Mouse (Mus musculus) G1E (cell line): Measurements from ENCODE around the gene Vsig8. TPM values are rescaled to one million over a fixed set of nuclear protein-coding genes. Genes with fewer than 3 reads are reported as not detected.

Experiments
- ATAC-seq: 2 replicates; pipeline ENCODE4 v1.8.0; 2016; ENCODE audit warnings: mild to moderate bottlenecking; ENCODE audit not compliant: insufficient number of reproducible peaks, poor library complexity, low FRiP score, severe bottlenecking; ENCODE audit errors: extremely low read depth
- DNase-seq: peaks from one replicate; pipeline ENCODE4 v3.0.0; 2012; ENCODE audit warnings: low spot score
- H3K27me3 ChIP-seq: 2 replicates; pipeline ENCODE4 v1.6.1; 2012; ENCODE audit warnings: mild to moderate bottlenecking, low read length, inconsistent platforms; ENCODE audit not compliant: insufficient read depth
- H3K36me3 ChIP-seq: replicated peaks from 2 replicates; pipeline ENCODE3; 2012; ENCODE audit warnings: mild to moderate bottlenecking, inconsistent platforms
- H3K4me1 ChIP-seq: 2 replicates; pipeline ENCODE4 v1.6.1; 2012; ENCODE audit warnings: low read depth, low read length, inconsistent platforms, mixed read lengths; ENCODE audit not compliant: insufficient read depth
- H3K4me3 ChIP-seq: 2 replicates; pipeline ENCODE4 v1.5.1; 2012; ENCODE audit warnings: low read depth, mild to moderate bottlenecking, inconsistent platforms, low read length, moderate library complexity, mixed read lengths
- H3K9me3 ChIP-seq: replicated peaks from 2 replicates; pipeline ENCODE4 v1.6.1; 2012; ENCODE audit warnings: inconsistent platforms
- CTCF ChIP-seq: IDR thresholded peaks from 2 replicates; pipeline ENCODE4 v1.5.1; 2012; ENCODE audit warnings: low read depth, low read length, inconsistent platforms, mixed read lengths
- GATA1 ChIP-seq: IDR thresholded peaks from 2 replicates; pipeline ENCODE4 v1.6.1; 2012; ENCODE audit warnings: borderline replicate concordance, low read length, inconsistent platforms, mixed read lengths
- GATA2 ChIP-seq: IDR thresholded peaks from 2 replicates; pipeline ENCODE4 v1.6.1; 2012; ENCODE audit warnings: low read depth, low read length, inconsistent platforms, borderline replicate concordance
- POLR2AphosphoS5 ChIP-seq: IDR thresholded peaks from 2 replicates; pipeline ENCODE4 v1.6.1; 2012; ENCODE audit warnings: low read depth, low read length, inconsistent platforms; ENCODE audit not compliant: insufficient replicate concordance
- TAL1 ChIP-seq: conservative IDR thresholded peaks from 2 replicates; pipeline ENCODE4 v1.6.1; 2012; ENCODE audit warnings: low read depth, low read length, inconsistent platforms, mixed read lengths
- polyA plus RNA-seq: library from polyadenylated mRNA; stranded (reverse); fragments of >175 nt; gene quantifications from 2 replicates; pipeline ENCODE4 v1.2.3, GENCODE M21; 2012
- total RNA-seq, 2 experiments: library from RNA; stranded (forward) in 1 of 2; stranded (reverse) in 1 of 2; fragments of 200-1000 nt in 1 of 2; fragments of >200 nt in 1 of 2; fragmentation: Nextera tagmentation in 1 of 2; gene quantifications; 2 replicates each; pipeline ENCODE4 v1.2.3; 2014 to 2017

Vsig8 gene
- total and polyA plus RNA-seq, 3 experiments, result not detected

- H3K27me3 ChIP-seq, result no peaks in the 10 kb centered on the region
- DNase-seq, result no peak
- no peak for ATAC-seq
- no peaks in the 10 kb centered on the region for H3K36me3 ChIP-seq
- TF ChIP-seq GATA1, result no peak
- TF ChIP-seq TAL1, result no peak
- TF ChIP-seq POLR2AphosphoS5, result no peak
- no peak for TF ChIP-seq CTCF
- TF ChIP-seq GATA2, result no peak
- peaks cover 9% of the 10 kb centered on the region for H3K9me3 ChIP-seq
- no peak overlapping the region for H3K4me3 ChIP-seq
- no peaks in the 10 kb centered on the region for H3K4me1 ChIP-seq
Observed at GRCm38 (mm10) chr1:172550551-172550951, 5.2 kb upstream of the Vsig8 start.

- H3K4me3 ChIP-seq, result no peak overlapping the region
- ATAC-seq (no peak), DNase-seq (no peak)
- H3K36me3 ChIP-seq, result no peaks in the 10 kb centered on the region
- H3K27me3 ChIP-seq, result no peaks in the 10 kb centered on the region
- H3K9me3 ChIP-seq, result peaks cover 14% of the 10 kb centered on the region
- TF ChIP-seq GATA1 (no peak), CTCF (no peak), TAL1 (no peak), POLR2AphosphoS5 (no peak), GATA2 (no peak)
- H3K4me1 ChIP-seq, result no peaks in the 10 kb centered on the region
Observed at GRCm38 (mm10) chr1:172551009-172551408, 4.7 kb upstream of the Vsig8 start.

DNA sequence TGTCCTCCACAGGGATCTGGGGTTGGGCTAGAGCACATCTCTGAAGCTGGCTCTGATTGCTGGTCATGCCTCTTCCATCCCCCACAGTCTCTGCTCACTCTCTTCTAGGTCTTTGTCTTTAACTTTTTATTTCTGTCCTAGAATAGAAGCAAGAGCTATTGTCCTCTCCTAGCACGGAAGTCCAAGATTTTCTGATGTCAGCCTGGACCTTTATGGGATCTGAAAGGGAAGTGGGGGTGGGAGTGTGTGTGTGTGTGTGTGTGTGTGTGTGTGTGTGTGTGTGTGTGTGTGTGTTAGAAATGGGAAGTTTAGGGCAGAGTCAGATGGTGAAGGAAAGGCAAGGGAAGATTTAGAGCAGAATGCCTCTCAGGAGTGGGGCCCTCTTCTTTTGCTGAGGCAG, 3.1 kb upstream of the Vsig8 start:
- ATAC-seq (no peak), DNase-seq (no peak)
- Histone ChIP-seq H3K27me3 (no peaks in the 10 kb centered on the region), H3K4me3 (no peak overlapping the region), H3K36me3 (no peaks in the 10 kb centered on the region), H3K9me3 (peaks cover 20% of the 10 kb centered on the region), H3K4me1 (no peaks in the 10 kb centered on the region)
- TF ChIP-seq TAL1 (no peak), CTCF (no peak), GATA1 (no peak), POLR2AphosphoS5 (no peak), GATA2 (no peak)

GRCm38 (mm10) chr1:172562641-172563464, 7.1 kb downstream of the Vsig8 start:
- DNase-seq, result no peak
- TF ChIP-seq POLR2AphosphoS5 (no peak), GATA1 (no peak), TAL1 (no peak), GATA2 (no peak), CTCF (no peak)
- no peaks in the 10 kb centered on the region for H3K4me1 ChIP-seq
- no peak overlapping the region; the same call in 1 of the 2 replicates for H3K4me3 ChIP-seq
- no peak for ATAC-seq
- no peaks in the 10 kb centered on the region for H3K27me3 ChIP-seq
- H3K36me3 ChIP-seq, result no peaks in the 10 kb centered on the region
- H3K9me3 ChIP-seq, result peaks cover 34% of the 10 kb centered on the region

- ATAC-seq (no peak), DNase-seq (no peak)
- Histone ChIP-seq H3K4me3 (no peak overlapping the region), H3K9me3 (peaks cover 34% of the 10 kb centered on the region), H3K27me3 (no peaks in the 10 kb centered on the region), H3K4me1 (no peaks in the 10 kb centered on the region), H3K36me3 (no peaks in the 10 kb centered on the region)
- TF ChIP-seq CTCF, result no peak
Observed at GRCm38 (mm10) chr1:172563465-172563828, 7.7 kb downstream of the Vsig8 start.

GRCm38 (mm10) chr1:172566131-172566530, 10.4 kb downstream of the Vsig8 start:
- Histone ChIP-seq H3K4me3 (no peak overlapping the region), H3K9me3 (peaks cover 26% of the 10 kb centered on the region), H3K27me3 (no peaks in the 10 kb centered on the region), H3K36me3 (no peaks in the 10 kb centered on the region), H3K4me1 (no peaks in the 10 kb centered on the region)
- no peak for ATAC-seq
- DNase-seq, result no peak
- TF ChIP-seq GATA1 (no peak), CTCF (no peak), POLR2AphosphoS5 (no peak), GATA2 (no peak), TAL1 (no peak)

DNA sequence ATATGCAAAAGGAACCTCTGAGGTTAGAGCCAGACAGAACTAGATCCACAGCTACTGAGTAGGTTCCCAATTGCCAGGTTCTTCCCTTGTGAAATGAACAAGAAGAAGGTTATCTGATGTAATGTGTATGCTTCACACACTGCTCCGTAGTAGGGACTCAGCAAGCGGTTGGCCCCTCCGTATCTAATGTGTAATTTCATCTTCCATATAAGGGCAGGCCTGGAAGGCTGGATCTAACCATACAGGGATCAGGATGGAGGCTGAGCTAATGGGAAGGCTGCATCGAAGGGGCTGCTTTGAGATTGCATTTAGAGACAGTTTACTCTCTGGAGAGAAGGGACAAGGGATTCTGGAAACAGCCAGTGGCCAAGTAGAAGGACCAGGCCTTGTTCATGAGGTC, 12.0 kb downstream of the Vsig8 start:
- peaks cover 22% of the 10 kb centered on the region for H3K9me3 ChIP-seq
- H3K27me3 ChIP-seq, result no peaks in the 10 kb centered on the region
- DNase-seq, result no peak
- H3K36me3 ChIP-seq, result no peaks in the 10 kb centered on the region
- no peak overlapping the region for H3K4me3 ChIP-seq
- TF ChIP-seq GATA2 (no peak), TAL1 (no peak), CTCF (no peak), POLR2AphosphoS5 (no peak), GATA1 (no peak)
- no peaks in the 10 kb centered on the region for H3K4me1 ChIP-seq
- no peak for ATAC-seq
